Mouse (Mus musculus): ENCODE measurements around the gene Polr2g.

GRCm38 (mm10) chr19:8818801-8819595 is 20.6 kb upstream of the Polr2g start, which contains the start of gene Ttc9c:
- no peak for TF ChIP-seq EP300 (IDR thresholded peaks at IDR 0.05; ENCODE audit: low read depth)
- TF ChIP-seq CTCF (IDR thresholded peaks at IDR 0.05; ENCODE audit: low read depth), result peak; percentile 1; the same call in 1 of the 2 replicates

Measured in liver, embryonic 14.5 days (tissue).